Mouse (Mus musculus) liver, postnatal 0 days (tissue): ENCODE data around the gene Dyrk1b. TPM values are rescaled to one million over a fixed set of nuclear protein-coding genes. Genes with fewer than 3 reads are reported as not detected.
A peak's percentile ranks its signal among the peaks of the same experiment; 100 is the strongest.
"Not testable (repeated sequence)": the region's sequence is repeated elsewhere in the genome, so short reads cannot be mapped to it uniquely, and the experiment has no call there.

Experiments
- ATAC-seq: fragments of 200-750 bp; cut with Nextera tagmentation; 2 replicates; pipeline ENCODE4 v1.8.0; 2017; ENCODE audit warnings: mild to moderate bottlenecking, moderate library complexity
- DNase-seq: peaks from one replicate; pipeline ENCODE4 v3.0.0-alpha.2; 2016
- H3K27ac ChIP-seq: fragments of 300-500 bp; sonication (generic); 2 replicates; pipeline ENCODE4 v1.5.1; 2014; ENCODE audit warnings: antibody characterized with exemption, moderate library complexity, mild to moderate bottlenecking, low read depth
- H3K27me3 ChIP-seq: fragments of 300-500 bp; sonication (generic); 2 replicates; pipeline ENCODE4 v1.6.1; 2014; ENCODE audit warnings: low read length, control low read depth, mixed read lengths; ENCODE audit not compliant: insufficient read depth
- H3K36me3 ChIP-seq: fragments of 300-500 bp; sonication (generic); replicated peaks from 2 replicates; pipeline ENCODE4 v1.6.1; 2014; ENCODE audit warnings: mild to moderate bottlenecking, control low read depth, low read length, moderate library complexity, mixed read lengths; ENCODE audit not compliant: insufficient read depth
- H3K4me1 ChIP-seq: fragments of 300-500 bp; sonication (generic); 2 replicates; pipeline ENCODE4 v1.6.1; 2014; ENCODE audit warnings: antibody characterized with exemption, mild to moderate bottlenecking, control low read depth; ENCODE audit not compliant: insufficient read depth
- H3K4me2 ChIP-seq: fragments of 300-500 bp; sonication (generic); 2 replicates; pipeline ENCODE4 v1.6.1; 2014; ENCODE audit warnings: low read depth, mild to moderate bottlenecking, low read length, moderate library complexity, mixed read lengths
- H3K4me3 ChIP-seq: fragments of 300-500 bp; sonication (generic); 2 replicates; pipeline ENCODE4 v1.5.1; 2014; ENCODE audit warnings: low read depth, low read length
- H3K9ac ChIP-seq: fragments of 300-500 bp; sonication (generic); replicated peaks from 2 replicates; pipeline ENCODE4 v1.6.1; 2014; ENCODE audit warnings: mild to moderate bottlenecking, moderate library complexity
- H3K9me3 ChIP-seq: fragments of 300-500 bp; sonication (generic); 2 replicates; pipeline ENCODE4 v1.6.1; 2016; ENCODE audit warnings: mild to moderate bottlenecking, control low read depth, low read length, mixed read lengths
- CTCF ChIP-seq: sonication (generic); IDR thresholded peaks from 2 replicates; pipeline ENCODE4 v1.5.1; 2016; ENCODE audit warnings: antibody characterized with exemption, low read depth
- EP300 ChIP-seq: IDR thresholded peaks from 2 replicates; pipeline ENCODE4 v1.6.1; 2016; ENCODE audit warnings: antibody characterized with exemption, low read depth, mild to moderate bottlenecking
- WGBS: fragments of 180-500 bp; shearing (Covaris S2); extraction: QIAGEN DNeasy Blood & Tissue Kit; methylation state at CpG from one replicate; pipeline ENCODE4 v1.1.7; 2014; ENCODE audit not compliant: insufficient replicate concordance; 5-methylcytosine and 5-hydroxymethylcytosine counted together
- polyA plus RNA-seq: library from polyadenylated mRNA; unstranded; fragments of >200 nt; fragmentation: Nextera tagmentation; extraction: Ambion mirVana; gene quantifications from 2 replicates; pipeline ENCODE4 v1.2.1, GENCODE M21; 2015

The Dyrk1b gene
- 4.0 and 4.5 TPM in 2 replicates for polyA plus RNA-seq

DNA sequence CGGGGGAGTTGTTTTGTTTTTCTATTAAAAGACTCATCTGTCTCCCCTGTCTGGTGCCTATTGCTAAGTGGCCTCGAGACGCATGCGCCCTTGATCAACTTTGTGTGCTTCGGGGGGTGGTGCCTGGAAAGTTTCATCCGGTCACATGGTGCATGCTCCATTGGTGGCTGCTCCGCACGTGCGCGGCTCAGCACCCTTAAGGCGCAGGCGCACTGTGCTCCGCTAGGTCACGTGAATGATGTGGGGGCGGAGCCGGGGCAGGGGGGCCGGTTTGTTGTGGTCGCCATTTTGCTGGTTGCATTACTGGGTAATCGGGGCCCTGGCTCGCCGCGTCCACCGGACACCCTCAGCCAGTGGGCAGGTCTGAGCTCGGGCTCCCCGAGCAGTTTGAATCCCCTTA is at the start of gene Dyrk1b:
Gene Dyrk1b (plus strand): TSS at position 242 of the 400 bp plus-strand sequence.
- 2% methylated on average over 25 of the region's 25 CpGs for WGBS
- Histone ChIP-seq H3K27me3 (no peaks in the 10 kb centered on the region), H3K36me3 (peaks cover 55% of the 10 kb centered on the region), H3K9ac (peak within 1 kb of the TSS; percentile 78), H3K27ac (peak within 1 kb of the TSS; percentile 85), H3K4me1 (peaks cover 9% of the 10 kb centered on the region), H3K4me3 (peak within 1 kb of the TSS; percentile 93), H3K9me3 (no peaks in the 10 kb centered on the region), H3K4me2 (peak within 1 kb of the TSS; percentile 93)
- peak; percentile 86 for ATAC-seq
- no peak for TF ChIP-seq CTCF
- TF ChIP-seq EP300 = no peak; the same call in 1 of the 2 replicates
- peak; percentile 99 for DNase-seq

- H3K9me3 ChIP-seq = no peaks in the 10 kb centered on the region
- H3K9ac ChIP-seq = no peak overlapping the region
- no peaks in the 10 kb centered on the region for H3K36me3 ChIP-seq
- 53% methylated on average over 5 of the region's 5 CpGs for WGBS
- no peaks in the 10 kb centered on the region for H3K27me3 ChIP-seq
- H3K4me2 ChIP-seq = no peak overlapping the region
- no peak overlapping the region for H3K27ac ChIP-seq
- no peak overlapping the region for H3K4me3 ChIP-seq
- no peak for ATAC-seq
- H3K4me1 ChIP-seq = no peaks in the 10 kb centered on the region
- TF ChIP-seq EP300 (no peak), CTCF (peak; percentile 61)
- DNase-seq = no peak
Measured at GRCm38 (mm10) chr7:28137613-28138012, 41.7 kb upstream of the Dyrk1b start.

DNA sequence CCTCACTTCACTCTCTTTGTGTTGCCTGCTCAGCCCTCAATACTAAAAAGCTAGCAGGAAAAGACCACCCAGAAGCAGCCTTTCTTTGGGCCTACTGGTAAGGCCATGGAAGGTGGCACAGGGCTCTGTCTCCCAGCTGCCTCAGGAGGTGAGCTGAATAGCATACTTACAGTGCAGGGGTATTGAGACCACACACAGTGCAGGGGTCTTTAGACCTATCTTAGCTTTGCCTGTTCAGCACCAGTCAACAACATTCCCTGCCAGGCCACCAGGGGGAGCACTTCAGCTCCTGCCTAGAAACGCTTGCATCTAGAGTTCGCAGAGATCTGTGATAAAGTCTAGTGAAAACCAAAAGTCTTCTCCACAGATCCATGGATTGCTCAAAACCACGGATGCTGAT is 31.0 kb upstream of the Dyrk1b start:
- ATAC-seq = no peak
- TF ChIP-seq CTCF (peak; percentile 89), EP300 (no peak)
- H3K4me1 ChIP-seq = no peaks in the 10 kb centered on the region
- 4% methylated on average over 3 of the region's 3 CpGs for WGBS
- H3K9ac ChIP-seq = no peak overlapping the region
- no peaks in the 10 kb centered on the region for H3K27me3 ChIP-seq
- no peaks in the 10 kb centered on the region for H3K36me3 ChIP-seq
- H3K27ac ChIP-seq = no peak overlapping the region
- no peak overlapping the region for H3K4me3 ChIP-seq
- peak; percentile 79 for DNase-seq
- no peaks in the 10 kb centered on the region for H3K9me3 ChIP-seq
- no peak overlapping the region for H3K4me2 ChIP-seq

DNA sequence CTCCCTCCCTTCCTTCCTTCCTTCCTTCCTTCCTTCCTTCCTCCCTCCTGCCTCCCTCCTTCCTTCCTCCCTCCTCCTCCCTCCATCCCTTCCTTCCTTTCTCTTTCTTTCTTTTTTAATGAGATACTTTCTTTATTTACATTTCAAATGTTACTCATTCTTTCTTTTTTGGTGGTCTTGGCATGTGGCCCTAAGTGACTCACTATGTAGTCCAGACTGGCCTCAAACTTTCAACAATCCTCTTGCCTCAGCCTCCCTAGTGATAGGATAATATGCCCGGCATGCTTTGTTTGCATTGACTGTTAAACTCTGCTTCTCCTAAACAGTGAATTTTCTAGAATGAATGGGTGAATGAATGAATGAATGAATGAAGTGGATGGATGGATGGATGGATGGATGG is 29.4 kb upstream of the Dyrk1b start:
- no peaks in the 10 kb centered on the region for H3K4me1 ChIP-seq
- no peaks in the 10 kb centered on the region for H3K9me3 ChIP-seq
- no peak overlapping the region for H3K4me2 ChIP-seq
- DNase-seq (no peak), ATAC-seq (no peak)
- no peak overlapping the region for H3K9ac ChIP-seq
- H3K4me3 ChIP-seq = no peak overlapping the region
- no peak overlapping the region for H3K27ac ChIP-seq
- whole genome bisulfite sequencing = 71% methylated on average over 1 of the region's 1 CpGs
- TF ChIP-seq EP300 = no peak
- TF ChIP-seq CTCF = no peak
- H3K36me3 ChIP-seq = no peaks in the 10 kb centered on the region
- no peaks in the 10 kb centered on the region for H3K27me3 ChIP-seq

- 10% methylated on average over 13 of the region's 13 CpGs for WGBS
- no peaks in the 10 kb centered on the region for H3K4me1 ChIP-seq
- no peaks in the 10 kb centered on the region for H3K27me3 ChIP-seq
- H3K4me3 ChIP-seq = no peak overlapping the region
- no peaks in the 10 kb centered on the region for H3K9me3 ChIP-seq
- TF ChIP-seq CTCF = peak; percentile 75
- TF ChIP-seq EP300 = no peak
- 0 out of 2 replicates have a peak overlapping the region, but pooled peaks have one; percentile 22 for H3K4me2 ChIP-seq
- ATAC-seq (no peak), DNase-seq (peak; percentile 68)
- no peaks in the 10 kb centered on the region for H3K36me3 ChIP-seq
- no peak overlapping the region for H3K9ac ChIP-seq
- no peak overlapping the region for H3K27ac ChIP-seq
Measured at GRCm38 (mm10) chr7:28151584-28152221, 27.6 kb upstream of the Dyrk1b start.

- DNase-seq, H3K4me1 ChIP-seq, H3K36me3 ChIP-seq, ATAC-seq, H3K27ac ChIP-seq, H3K27me3 ChIP-seq, H3K4me3 ChIP-seq, H3K9ac ChIP-seq, H3K9me3 ChIP-seq, H3K4me2 ChIP-seq: not testable (repeated sequence)
- 54% methylated on average over 5 of the region's 5 CpGs for WGBS
Measured at GRCm38 (mm10) chr7:28153595-28153994, 25.7 kb upstream of the Dyrk1b start.

GRCm38 (mm10) chr7:28159292-28159691 is 20.0 kb upstream of the Dyrk1b start:
- no peak for DNase-seq
- Histone ChIP-seq H3K27me3 (no peaks in the 10 kb centered on the region), H3K9me3 (no peaks in the 10 kb centered on the region), H3K36me3 (no peaks in the 10 kb centered on the region), H3K4me3 (no peak overlapping the region), H3K4me1 (no peaks in the 10 kb centered on the region), H3K27ac (no peak overlapping the region), H3K4me2 (no peak overlapping the region), H3K9ac (no peak overlapping the region)
- 37% methylated on average over 6 of the region's 6 CpGs for WGBS
- TF ChIP-seq EP300 = no peak
- no peak for TF ChIP-seq CTCF
- no peak for ATAC-seq
